Mouse (Mus musculus): ENCODE results near the gene Myh10. TPM values are rescaled to one million over a fixed set of nuclear protein-coding genes. Genes with fewer than 3 reads are reported as not detected.
A peak's percentile ranks its signal among the peaks of the same experiment; 100 is the strongest.

Gene Myh10
- 100 to 1,000 TPM; 165 to 169 TPM for total RNA-seq (2021)

DNA sequence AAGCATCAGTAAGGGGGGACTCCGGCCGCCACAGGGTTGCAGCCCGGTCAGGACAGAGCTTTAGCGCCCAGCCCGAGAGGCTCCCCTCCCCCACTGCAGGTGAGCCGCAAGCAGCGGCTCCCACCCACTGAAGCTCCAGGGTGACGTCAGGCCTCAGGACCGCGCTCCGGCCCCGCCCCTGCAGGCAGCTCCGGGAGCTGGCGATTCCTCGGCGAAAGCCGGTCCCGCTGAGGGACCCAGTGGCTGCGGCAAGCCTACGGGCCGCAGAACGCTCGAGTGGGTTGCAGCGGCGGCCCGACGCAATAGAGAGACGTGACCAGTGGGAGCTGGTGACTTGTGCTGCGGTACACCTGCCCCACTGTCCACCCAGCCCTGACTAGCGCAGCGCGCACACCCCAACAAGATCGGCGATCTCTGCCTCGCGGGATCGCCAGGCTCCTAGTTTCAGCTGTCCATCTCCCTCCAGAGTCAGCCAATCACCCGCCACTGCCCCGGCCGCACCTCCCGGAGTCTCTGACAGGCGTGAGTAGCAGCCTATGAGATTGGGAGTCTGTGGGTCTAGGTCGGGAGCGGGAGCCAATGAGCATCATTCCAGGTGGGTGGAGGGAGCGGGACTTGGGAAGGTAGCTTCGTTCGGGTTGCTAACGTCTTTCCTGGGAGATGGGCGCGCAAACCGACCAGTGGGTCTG is at the start of gene Myh10:
Myh10 (plus strand) TSS at position 239 of the 689 bp plus-strand sequence.
- peak; percentile 99 for DNase-seq

DNA sequence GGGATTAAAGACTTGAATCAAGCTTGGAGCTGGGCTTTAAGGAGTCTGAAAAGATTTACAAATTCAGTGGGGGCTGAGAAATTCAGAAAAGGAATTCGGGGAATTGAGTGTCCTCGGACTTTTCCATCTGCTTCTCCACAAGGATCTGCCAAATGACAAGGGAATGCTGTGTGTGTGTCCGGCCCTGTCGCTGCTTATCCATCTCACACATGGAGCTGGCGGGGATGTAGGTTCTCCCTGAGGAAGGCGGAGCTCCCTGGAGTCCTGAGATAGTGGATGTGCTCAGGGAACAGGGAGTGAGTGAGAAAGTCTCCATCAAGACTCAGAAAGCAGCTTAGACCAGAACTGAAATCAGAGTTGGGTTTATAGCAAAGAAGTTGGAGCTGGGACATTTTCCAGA is 46.6 kb upstream of the Myh10 start:
- peak; percentile 40 for DNase-seq

DNA sequence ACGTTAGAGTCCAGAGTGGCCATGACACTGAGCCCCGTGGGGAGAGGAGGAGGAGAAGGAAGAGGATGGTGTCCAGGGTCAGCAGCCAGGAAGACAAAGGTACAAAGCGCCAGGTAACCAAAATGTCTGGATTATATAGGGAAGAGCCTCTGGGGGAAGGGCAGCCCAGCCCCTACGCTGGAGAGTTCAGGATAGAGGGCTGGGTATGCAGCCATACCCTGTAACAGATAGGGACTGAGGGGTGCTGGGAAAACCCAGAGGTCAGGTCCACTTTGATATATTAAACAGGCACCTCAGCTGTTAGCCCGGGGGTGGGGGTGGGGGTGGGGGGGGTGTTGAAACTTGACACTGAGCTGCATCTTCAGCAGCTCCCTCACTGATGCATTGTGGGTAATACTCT is 43.6 kb upstream of the Myh10 start:
- no peak for DNase-seq

DNA sequence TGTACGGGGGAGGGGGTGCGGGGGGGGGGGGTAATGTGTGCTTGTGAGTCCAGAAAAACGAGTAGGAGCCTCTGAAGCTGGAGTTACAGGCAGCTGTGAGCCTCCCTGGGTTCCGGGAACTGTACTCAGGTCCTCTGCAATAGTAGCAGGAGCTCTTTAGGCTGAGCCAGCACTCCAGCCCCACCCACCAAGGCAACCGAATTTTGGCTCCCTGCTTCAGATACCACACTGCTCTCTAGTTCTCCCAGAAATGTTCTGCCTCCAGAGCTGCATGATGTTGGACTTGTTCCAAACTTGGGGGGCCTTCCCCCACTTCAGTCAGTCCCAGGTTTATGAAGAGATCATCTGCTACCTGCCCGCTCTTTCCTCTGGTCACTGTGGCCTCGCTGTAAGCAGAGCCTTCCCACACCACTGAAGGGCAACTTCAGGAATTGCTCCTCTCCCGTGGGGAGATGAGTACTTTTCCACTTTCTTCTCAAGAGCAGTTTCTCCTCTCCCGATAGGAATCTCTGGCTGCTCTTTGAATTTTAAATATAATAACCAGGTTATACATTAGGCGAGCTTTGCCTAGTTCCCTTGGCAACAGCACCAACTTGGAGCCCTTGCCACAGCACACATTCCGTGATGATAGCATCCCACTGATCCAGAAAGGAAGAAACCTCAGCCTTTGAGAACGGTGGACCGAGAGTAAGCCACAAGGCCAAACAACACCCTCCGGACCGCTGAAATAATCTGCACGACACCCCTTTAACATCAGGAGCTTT is 42.8 kb upstream of the Myh10 start:
- DNase-seq, result no peak

DNA sequence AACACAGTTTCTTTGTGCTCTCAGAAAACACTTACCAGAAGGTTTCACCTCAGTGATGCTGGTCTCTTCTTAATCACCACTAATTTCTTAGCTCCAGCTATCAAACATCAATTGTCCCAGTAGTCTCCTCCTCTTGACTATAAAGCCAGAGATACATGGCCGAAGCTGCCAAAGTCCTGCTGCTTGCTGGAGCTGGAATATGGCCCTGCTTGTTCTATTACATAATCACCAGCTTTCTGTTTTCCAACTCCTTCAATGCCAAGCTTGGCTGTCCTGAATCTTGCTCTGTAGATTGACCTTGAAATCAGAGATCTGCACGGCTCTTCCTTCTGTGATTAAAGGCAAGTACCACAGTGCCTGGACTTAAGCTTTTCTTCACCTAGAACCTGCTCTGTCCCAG is 39.8 kb upstream of the Myh10 start:
- no peak for DNase-seq

DNA sequence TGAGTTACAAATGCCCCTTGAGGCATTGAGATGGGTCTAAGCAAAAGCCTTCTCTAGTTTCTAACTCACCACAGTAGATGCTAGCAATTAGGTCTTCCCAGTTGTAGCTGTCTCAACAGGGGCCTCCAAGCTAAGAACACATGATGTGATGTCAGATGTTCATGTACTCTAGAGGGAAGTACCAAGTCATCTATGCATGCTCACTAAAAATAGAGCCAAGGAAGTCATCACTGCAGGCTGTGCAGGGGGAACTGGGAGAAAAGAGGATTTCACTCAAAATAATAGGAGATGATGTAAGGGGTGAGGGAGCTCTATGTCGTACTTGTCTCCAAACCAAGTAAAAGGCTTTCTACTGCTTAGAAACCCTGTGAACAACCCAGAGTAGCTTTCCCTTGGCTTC is 35.8 kb upstream of the Myh10 start:
- DNase-seq, result no peak

DNA sequence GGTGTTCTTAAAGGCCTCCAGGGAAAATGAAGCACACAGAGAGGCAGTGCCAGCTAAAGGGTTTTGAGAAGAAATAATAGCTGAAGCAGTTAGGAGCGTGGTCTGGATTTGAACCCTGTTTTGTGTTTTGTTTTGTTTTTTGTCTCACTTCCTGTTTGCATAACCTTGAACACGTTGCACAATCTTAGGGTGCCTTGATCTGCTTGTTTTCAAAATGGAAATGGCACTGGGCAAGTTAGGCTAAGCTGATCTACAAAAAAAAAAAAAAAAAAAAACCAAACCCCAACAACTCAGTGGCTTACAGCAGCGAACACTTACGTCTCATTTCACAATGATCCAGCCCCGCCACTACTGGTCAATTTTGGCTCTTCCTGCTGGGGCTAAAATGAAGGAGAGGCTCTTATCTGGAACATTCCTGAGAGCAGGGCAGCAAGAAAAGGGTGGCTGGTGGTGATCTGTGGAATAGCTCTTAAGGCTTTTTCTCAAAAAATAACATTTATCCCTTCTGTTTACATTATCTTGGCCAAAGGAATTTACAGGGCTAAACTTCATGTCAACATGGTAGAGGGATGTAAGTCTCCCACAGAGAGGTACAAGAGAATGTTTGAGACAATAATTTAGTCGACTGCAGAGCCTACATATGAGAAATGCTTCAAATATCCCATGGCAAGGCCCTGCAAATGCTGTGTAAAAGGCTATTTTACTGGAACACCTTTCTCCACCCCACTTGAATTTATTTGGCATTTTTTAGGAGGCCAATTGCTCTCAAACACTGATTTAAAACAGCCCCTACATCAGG is 34.3 kb upstream of the Myh10 start:
- no peak for DNase-seq

DNA sequence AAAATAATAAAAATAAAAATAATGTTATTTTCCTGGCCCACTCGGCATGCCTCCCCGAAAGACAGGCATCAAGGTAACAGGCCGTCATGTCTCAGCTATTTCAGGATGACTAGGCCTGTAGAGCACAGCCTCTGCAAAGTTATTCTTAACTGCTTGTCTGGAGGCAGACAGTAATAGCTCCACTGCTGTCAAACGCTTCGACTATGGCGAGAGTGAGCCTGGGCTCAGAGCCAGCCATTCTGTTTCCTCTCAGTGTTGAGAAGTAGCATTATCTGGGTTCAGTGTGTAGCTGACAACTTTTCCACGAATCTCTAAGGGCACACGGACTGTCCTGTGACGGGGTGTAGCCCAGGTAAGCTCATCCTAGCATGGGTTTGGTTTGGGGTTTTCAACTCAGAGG is 33.5 kb upstream of the Myh10 start:
- DNase-seq, result peak; percentile 91

DNA sequence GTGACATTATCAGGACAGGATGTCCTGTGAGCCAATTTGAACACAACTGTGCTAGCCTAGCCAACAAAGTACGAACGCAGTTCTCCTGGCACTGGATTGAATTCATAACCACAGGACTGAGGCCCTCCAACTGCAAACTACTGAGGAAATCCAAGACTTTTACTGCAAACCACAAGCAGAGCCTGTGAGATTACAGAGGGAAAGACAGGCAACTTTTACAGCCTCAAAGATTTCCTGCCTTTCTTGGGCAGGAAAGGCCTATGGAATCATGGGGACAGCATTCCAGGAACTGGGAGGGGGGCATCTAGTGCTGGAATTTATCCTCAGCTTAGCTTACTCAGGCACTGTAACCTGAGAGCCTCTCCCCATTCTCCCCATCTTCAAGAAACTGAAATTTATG is 26.0 kb upstream of the Myh10 start:
- peak; percentile 23 for DNase-seq

DNA sequence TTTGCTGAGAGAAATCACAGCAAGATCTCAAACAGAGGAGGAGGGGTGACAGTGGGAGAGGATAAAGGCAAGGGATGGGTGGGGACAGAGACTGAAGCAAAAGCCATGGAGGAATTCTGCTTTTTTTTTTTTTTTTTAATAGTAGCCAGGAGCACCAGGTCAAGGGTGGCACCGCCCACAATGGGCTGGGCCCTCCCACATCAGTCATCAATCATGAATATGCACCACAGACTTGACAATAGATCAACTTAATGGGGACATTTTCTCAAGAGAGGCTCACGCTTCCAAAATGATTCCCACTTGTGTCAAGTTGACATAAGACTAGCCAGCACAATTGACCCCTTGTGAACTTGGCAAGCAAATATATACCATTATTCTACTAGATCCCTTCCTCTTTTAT is 25.1 kb upstream of the Myh10 start:
- no peak for DNase-seq

DNA sequence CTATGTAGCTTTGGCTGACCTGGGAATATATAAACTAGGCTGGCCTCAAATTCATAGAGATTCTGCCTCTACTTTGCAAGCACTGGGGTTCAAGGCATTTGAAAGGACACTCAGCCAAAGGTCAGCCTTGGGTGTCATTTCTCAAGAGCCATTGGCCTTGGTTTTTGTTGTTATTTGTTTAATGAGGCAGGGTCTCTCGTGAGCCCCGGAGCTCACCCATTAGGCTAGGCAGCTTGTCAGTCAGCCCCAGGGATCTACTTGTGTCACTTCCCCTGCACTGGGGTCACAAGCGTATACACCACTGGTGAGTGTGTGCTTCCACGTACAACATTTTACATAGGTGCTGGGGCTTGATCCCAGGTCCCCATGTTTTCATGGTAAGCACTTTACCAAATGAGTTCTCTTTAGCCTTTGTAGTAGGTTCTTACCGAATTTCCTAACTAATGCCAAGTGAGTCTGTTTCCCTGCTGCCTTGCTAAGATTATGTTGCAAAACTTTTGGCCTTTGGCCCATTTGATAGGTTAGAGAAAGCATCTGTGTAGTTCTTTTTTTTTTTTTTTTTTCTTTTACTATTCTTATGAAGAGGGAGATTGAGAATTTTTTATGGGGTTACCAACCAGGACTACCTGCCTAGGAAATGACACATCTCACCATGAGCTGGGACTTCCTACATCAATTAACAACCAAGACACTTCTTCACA is 18.9 kb upstream of the Myh10 start:
- no peak for DNase-seq

DNA sequence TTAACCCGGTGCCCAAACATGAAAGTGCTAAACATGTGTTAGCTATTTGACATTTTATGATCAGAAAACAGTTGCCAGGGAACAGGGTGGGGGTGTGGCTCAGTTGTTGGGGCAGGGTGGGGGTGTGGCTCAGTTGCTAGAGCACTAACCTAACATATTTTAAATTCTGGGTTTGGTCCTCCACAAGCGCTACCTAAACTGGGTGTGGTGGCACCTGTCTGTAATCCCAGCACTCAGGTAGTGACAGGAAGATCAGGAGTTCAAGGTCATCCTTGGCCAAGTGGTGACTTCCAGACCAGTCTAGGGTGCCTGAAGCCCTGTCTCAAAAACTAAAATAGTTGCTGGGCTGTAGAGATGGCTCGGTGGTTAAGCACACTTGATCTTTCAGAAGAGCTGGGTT is 17.3 kb upstream of the Myh10 start:
- no peak for DNase-seq

DNA sequence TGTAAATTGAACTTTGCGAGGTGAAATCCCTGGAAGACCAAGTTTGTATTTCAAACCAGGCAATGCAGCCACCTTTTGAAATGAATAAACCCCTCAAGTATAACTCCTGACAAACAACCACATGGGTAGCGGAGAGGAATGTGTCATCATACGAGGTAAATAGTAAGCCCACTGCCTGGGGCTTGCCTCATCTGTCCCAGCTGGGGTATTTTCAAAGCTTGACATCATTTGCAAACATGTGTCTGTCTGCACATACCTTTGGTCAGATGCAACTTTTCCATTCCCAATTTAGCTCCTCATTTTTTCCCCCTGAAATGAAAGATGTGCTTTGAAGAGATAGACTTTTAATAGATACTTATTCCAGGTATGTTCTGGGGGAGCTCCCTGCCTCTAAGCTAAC is 16.7 kb upstream of the Myh10 start:
- DNase-seq, result no peak

DNA sequence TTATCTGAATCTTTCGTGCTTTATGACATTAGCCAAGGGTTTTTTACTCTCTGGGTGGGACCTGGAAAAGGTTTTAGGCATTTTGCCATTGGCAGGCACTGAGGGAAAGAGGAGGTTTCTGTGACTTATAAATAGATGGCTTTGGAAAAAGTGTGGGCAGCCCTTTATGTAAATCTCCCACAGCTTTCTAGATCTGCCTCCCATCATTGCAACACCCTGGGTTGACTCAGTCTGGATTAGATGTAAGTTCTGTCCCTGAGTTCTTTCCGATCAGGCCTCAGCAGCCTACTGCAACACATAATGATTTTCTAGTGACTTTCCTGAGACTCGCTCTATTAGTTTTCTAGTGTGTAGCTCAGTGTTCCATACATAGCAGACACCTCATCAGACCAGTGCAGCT is 16.1 kb upstream of the Myh10 start:
- peak; percentile 35 for DNase-seq

DNA sequence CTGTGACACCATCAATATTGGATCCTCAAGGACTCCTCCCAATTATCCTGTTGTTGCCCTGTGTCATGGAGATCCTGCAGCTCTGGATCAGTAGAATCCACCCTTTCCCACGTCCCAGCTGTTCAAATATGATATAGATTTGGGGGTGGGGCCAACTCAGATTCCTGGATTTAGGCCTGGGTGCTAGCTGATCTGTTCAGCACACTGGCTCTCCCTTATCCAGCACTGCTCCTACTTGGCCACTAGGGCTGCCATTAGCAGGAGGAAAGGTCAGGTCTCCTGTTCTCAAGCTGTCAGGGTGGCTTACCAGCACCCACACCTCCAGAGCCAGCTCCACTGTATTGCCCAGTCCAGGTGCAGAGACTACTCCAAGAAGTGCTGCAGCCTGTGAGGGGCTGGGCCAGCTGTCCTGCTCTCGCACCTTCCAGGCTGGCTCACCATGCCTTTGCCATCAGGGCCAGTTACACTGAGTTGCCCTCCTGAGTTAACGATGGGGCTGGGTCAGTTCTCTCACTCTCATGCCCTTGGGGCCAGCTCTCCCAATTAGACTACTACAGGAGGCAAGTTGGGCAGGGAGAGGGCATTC is 10.0 kb upstream of the Myh10 start:
- DNase-seq, result no peak

DNA sequence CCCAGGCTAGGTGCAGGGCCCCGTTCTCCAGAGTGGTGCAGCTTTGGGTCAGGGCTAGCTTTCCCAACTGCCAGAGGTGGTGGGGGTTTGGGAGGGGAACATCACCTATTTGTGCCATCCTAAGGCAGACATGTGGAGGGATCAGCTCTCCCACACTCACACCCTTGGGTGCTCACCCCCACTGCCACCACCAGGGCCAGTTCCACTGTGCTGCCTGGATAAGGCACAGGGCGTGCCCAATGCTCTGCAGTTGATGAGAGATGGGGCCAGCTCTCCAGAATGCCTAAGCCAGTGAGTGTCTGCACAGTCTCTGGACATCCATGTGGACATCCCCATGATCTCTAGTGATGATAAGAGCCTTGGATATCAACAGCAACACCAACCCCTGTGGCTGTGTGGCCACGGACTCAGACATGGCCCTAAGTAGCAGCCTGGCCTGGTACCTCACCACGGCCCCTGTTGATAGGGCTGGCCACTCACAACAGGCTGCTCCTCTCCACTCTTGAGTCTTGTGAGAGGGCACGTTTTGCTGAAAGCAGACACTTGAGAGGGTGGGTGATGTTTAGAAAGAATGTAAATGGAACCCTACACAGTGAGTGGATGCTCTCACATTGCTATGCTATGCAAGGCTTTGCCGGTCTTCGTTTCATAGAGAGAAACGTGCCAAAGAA is 9.1 kb upstream of the Myh10 start:
- no peak for DNase-seq

DNA sequence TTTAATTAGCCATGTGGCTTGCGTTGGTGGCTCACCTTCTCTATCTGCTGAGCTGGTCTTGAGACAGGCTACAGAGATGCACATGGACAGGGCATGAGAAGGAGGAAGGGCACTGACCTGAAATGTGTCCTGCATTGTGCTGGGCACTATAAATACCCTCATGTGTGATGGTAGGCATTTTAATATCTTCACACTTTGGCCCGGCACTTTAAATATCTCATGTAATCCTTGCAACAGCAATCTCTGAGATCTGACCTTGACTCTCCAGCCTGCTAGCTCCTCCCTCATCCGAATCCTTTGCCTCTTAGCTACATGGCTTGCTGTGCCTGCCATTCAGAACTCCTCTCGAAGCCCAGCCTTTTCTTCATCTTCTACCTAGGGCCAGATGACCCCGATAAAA is 5.4 kb upstream of the Myh10 start:
- DNase-seq, result no peak

DNA sequence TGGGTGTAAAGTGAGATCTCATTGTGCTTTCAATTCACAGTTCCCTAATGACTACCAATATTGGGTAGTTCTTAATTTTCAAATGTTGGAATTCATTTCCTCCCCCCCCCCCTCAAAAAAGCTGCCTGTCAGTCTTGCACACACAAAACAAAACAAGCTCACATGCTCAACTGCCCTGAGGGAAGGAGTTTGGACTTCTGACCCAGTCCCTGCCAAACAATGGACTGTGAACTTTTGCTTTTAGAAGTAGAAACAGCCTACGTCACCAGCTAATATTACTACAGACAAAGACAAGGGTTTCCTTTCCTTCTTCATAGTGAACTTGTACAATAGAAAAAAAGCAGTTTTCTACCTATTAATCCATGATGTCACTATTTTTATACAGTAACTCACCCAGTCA is 2.1 kb upstream of the Myh10 start:
- no peak for DNase-seq

DNA sequence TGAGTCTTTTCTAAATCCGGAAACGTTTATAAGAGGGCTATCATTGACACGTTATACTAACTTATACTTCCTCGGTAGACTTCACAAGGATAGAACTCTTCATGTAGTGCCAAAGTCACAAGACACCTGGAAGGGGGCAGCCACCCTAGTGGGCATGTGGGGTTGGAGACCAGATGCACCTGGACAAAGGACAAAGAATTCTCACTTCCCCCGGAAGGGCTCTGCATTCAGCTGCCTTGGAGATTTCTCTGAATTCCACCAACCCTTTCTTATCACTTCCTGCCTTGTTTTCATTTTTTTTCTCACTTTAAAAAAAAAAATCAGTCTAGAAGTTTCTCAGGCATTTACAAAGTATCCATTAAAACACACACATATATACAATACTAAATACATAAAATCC is 894 bp upstream of the Myh10 start:
- peak; percentile 23 for DNase-seq

DNA sequence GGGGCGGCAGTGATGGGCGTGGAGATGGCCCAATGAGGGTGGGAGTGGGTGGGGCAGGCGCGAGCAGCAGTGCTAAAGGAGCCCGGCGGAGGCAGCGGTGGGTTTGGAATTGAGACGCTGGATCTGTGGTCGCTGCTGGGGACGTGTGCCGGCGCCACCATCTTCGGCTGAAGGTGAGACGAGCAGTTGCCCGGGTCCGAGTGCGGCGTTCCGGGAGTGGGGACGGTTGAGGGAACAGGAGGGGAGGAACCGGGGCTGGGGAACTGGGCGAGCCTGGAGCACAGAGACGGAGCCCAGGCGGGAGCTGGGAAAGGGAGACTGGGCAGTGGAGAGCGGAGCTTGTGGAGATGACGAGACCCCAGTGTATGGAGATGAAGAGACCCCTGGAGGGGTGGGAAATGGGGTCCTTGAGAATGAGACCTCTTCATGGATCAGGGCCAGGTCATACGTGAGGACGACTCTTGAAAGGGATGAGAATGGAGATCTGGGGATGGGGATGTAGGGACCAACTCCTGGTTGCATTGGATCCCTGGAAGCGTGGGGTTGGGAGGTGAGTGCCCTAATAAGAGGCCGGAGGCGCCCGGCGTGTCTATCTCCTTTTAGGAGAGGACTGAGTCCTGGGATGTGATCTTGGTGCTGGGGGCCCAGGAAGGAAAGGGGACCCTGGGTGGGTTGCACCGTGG is 792 bp downstream of the Myh10 start:
- peak; percentile 35 for DNase-seq

Measured in heart, postnatal 4 days (tissue).